Mouse (Mus musculus) left cerebral cortex, adult 2 months (tissue): ENCODE data around the gene Ak6. TPM values are rescaled to one million over a fixed set of nuclear protein-coding genes. Genes with fewer than 3 reads are reported as not detected.

Experiments used
- DNase-seq, 2 experiments: peaks; one replicate each; pipeline ENCODE4 v3.0.0; 2021 to 2022; ENCODE audit warnings: low spot score in 2 of 2, mixed read lengths in 1 of 2; ENCODE audit errors: extremely low spot score in 1 of 2
- H3K27ac ChIP-seq: fragments of 200-600 bp; 2 replicates; pipeline ENCODE4 v1.8.1; 2022
- H3K4me3 ChIP-seq: fragments of 200-600 bp; 2 replicates; pipeline ENCODE4 v1.8.1; 2022
- CTCF ChIP-seq: fragments of 200-600 bp; IDR thresholded peaks from 2 replicates; pipeline ENCODE4 v1.8.1; 2022; ENCODE audit warnings: antibody characterized with exemption, mild to moderate bottlenecking, moderate library complexity
- intact Hi-C: fragments of 180-260 bp; cut with DNase I; formaldehyde crosslinking; loops from one replicate; pipeline ENCODE4 v1.15.1; 2025
- total RNA-seq, 2 experiments: library from RNA; stranded (reverse); gene quantifications; 2 replicates each; pipeline ENCODE4 v1.2.3; 2021

Ak6 gene
- total RNA-seq, 2 experiments from 2014 or later, result 66.9 to 86.2 TPM

GRCm38 (mm10) chr13:100616181-100617087 lies 34.3 kb upstream of the Ak6 start, which contains the start of gene Marveld2:
TSS of gene Marveld2 (minus strand) at chr13:100616971.
- intact Hi-C loops, result loop anchor here (1.0 to 10.0 kb wide), 2 partner anchors 124 to 502 kb away; partner anchors contain the start of gene Gtf2h2
- peak; percentile 42 to 50 for DNase-seq
- Histone ChIP-seq H3K4me3 (peak within 1 kb of the TSS; percentile 57), H3K27ac (peak within 1 kb of the TSS; percentile 67)
- TF ChIP-seq CTCF, result no peak; the same call in 1 of the 2 replicates

GRCm38 (mm10) chr13:100617583-100617982 lies 33.2 kb upstream of the Ak6 start:
- no peak overlapping the region for H3K4me3 ChIP-seq
- H3K27ac ChIP-seq, result no peak overlapping the region
- TF ChIP-seq CTCF, result no peak
- intact Hi-C loops, result loop anchor here (10.0 kb wide), 1 partner anchor 503 kb away; no protein-coding TSS in a partner anchor
- DNase-seq, result no peak

- no peak overlapping the region for H3K4me3 ChIP-seq
- H3K27ac ChIP-seq, result no peak overlapping the region
- DNase-seq, result no peak
- TF ChIP-seq CTCF, result no peak
- intact Hi-C loops, result loop anchor here (10.0 kb wide), 1 partner anchor 193 kb away; no protein-coding TSS in a partner anchor
These were observed 28.5 kb upstream of the Ak6 start for GRCm38 (mm10) chr13:100622241-100622640.

GRCm38 (mm10) chr13:100634106-100634691 lies 16.6 kb upstream of the Ak6 start:
- Histone ChIP-seq H3K4me3 (no peak overlapping the region), H3K27ac (no peak overlapping the region)
- TF ChIP-seq CTCF, result no peak
- intact Hi-C loops, result no loop called here
- no peak for DNase-seq

- Histone ChIP-seq H3K27ac (no peak overlapping the region), H3K4me3 (no peak overlapping the region)
- TF ChIP-seq CTCF, result no peak
- no peak for DNase-seq
- intact Hi-C loops, result no loop called here
These were observed 8.1 kb upstream of the Ak6 start for GRCm38 (mm10) chr13:100642471-100643209.

GRCm38 (mm10) chr13:100648223-100648622 lies 2.6 kb upstream of the Ak6 start:
- no peak overlapping the region for H3K4me3 ChIP-seq
- intact Hi-C loops, result no loop called here

GRCm38 (mm10) chr13:100651439-100652186 lies 834 bp downstream of the Ak6 start, which contains the start of gene Taf9:
TSS of gene Taf9 (plus strand) at chr13:100651579.
- H3K27ac ChIP-seq, result peak within 1 kb of the TSS; percentile 100
- no peak for TF ChIP-seq CTCF
- intact Hi-C loops, result loop anchor here (2.0 to 5.0 kb wide), 2 partner anchors 81 to 549 kb away; partner anchors contain the start of gene Cdk7
- DNase-seq, result no peak
- peak within 1 kb of the TSS; percentile 93 for H3K4me3 ChIP-seq

More at GRCm38 (mm10) chr13:100648223-100648622, 2.6 kb upstream of the Ak6 start:
- TF ChIP-seq CTCF, result no peak
- H3K27ac ChIP-seq, result no peak overlapping the region
- DNase-seq, result no peak

GRCm38 (mm10) chr13:100658091-100658490 lies 7.3 kb downstream of the Ak6 start:
- intact Hi-C loops, result no loop called here
- no peak for DNase-seq
- TF ChIP-seq CTCF, result no peak
- no peak overlapping the region for H3K27ac ChIP-seq
- H3K4me3 ChIP-seq, result no peak overlapping the region

GRCm38 (mm10) chr13:100659864-100660456 lies 9.2 kb downstream of the Ak6 start:
- TF ChIP-seq CTCF, result peak; percentile 84
- intact Hi-C loops, result no loop called here
- DNase-seq, result peak in 1 of 2 experiments; percentile 43
- no peak overlapping the region for H3K4me3 ChIP-seq
- no peak overlapping the region for H3K27ac ChIP-seq

- intact Hi-C loops, result no loop called here
- no peak for TF ChIP-seq CTCF
- peak within 1 kb of the TSS; percentile 40 for H3K4me3 ChIP-seq
- DNase-seq, result no peak
- H3K27ac ChIP-seq, result no peak within 1 kb of the TSS
These were observed 18.7 kb downstream of the Ak6 start, which contains the start of gene Ccdc125 for GRCm38 (mm10) chr13:100669291-100670022. TSS of gene Ccdc125 (plus strand) at chr13:100669717.
